Mouse (Mus musculus): ENCODE results near the gene Rpl37a. TPM values are rescaled to one million over a fixed set of nuclear protein-coding genes. Genes with fewer than 3 reads are reported as not detected.

The Rpl37a gene
- polyA plus RNA-seq, 1 experiment from 2014 or later = 1,254 TPM

GRCm38 (mm10) chr1:72715065-72715464, 4.0 kb downstream of the Rpl37a start:
- H3K4me1 ChIP-seq (ENCODE audit: control insufficient read depth, insufficient read depth, low read length) = peaks cover 11% of the 10 kb centered on the region
- no peaks in the 10 kb centered on the region for H3K9me3 ChIP-seq (replicated peaks; ENCODE audit: control insufficient read depth, low read length)
- no peak overlapping the region for H3K27ac ChIP-seq (ENCODE audit: low read depth, low read length)
- WGBS (ENCODE audit: insufficient replicate concordance) = 85% methylated on average over 1 of the region's 1 CpGs
- no peak overlapping the region for H3K4me2 ChIP-seq
- no peak overlapping the region for H3K9ac ChIP-seq (ENCODE audit: low read depth, low read length)
- ATAC-seq (replicated peaks; ENCODE audit: insufficient number of reproducible peaks, low FRiP score, low TSS enrichment) = no peak
- no peak overlapping the region for H3K4me3 ChIP-seq (ENCODE audit: low read depth, low read length)
- H3K36me3 ChIP-seq (ENCODE audit: control insufficient read depth, insufficient read depth, low read length) = peaks cover 15% of the 10 kb centered on the region; the same call in 1 of the 2 replicates
- H3K27me3 ChIP-seq (ENCODE audit: control insufficient read depth, insufficient read depth, low read length) = no peaks in the 10 kb centered on the region

DNA sequence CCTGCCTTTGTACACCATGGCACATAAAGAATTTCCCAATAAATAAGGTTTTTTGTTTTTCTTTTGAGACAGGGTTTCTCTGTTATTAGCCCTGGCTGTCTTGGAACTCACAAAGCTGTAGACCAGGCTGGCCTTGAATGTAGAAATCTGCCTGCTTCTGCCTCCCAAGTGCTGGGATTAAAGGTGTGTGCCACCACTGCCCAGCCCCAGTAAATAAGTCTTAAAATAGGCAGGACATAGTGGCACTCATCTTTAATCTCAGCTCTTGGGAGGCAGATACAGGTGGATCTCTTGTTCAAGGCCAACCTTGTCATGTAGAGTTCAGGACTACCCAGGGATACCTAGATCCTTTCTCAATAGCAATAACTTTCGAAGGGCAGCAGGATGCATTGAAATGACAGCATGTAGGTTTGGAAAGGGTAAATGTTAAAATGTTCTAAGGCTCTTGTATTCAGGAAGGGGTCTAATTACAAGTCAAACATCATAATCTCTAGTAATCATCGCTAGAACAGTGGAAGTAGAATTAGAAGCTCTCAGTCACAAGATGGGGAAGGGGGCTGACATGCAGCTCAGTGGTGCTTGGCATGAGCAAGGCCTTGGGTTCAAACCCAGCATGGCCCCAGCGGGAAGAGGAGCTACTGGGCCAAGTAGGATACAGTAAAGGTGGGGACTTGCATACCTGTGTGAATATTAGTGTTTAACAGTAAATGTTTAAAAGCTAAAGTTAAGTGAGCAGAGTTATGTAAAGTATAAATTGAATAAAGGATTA, 4.7 kb downstream of the Rpl37a start:
- no peak overlapping the region for H3K4me2 ChIP-seq
- H3K4me3 ChIP-seq (ENCODE audit: low read depth, low read length) = no peak overlapping the region
- no peak overlapping the region for H3K27ac ChIP-seq (ENCODE audit: low read depth, low read length)
- WGBS (ENCODE audit: insufficient replicate concordance) = 77% methylated on average over 3 of the region's 3 CpGs
- H3K9ac ChIP-seq (ENCODE audit: low read depth, low read length) = no peak overlapping the region
- H3K4me1 ChIP-seq (ENCODE audit: control insufficient read depth, insufficient read depth, low read length) = peaks cover 11% of the 10 kb centered on the region
- H3K27me3 ChIP-seq (ENCODE audit: control insufficient read depth, insufficient read depth, low read length) = no peaks in the 10 kb centered on the region
- no peaks in the 10 kb centered on the region for H3K9me3 ChIP-seq (replicated peaks; ENCODE audit: control insufficient read depth, low read length)
- peaks cover 15% of the 10 kb centered on the region; the same call in 1 of the 2 replicates for H3K36me3 ChIP-seq (ENCODE audit: control insufficient read depth, insufficient read depth, low read length)
- ATAC-seq (replicated peaks; ENCODE audit: insufficient number of reproducible peaks, low FRiP score, low TSS enrichment) = no peak

- Histone ChIP-seq H3K36me3 (ENCODE audit: control insufficient read depth, insufficient read depth, low read length) (peaks cover 15% of the 10 kb centered on the region; the same call in 1 of the 2 replicates), H3K9me3 (replicated peaks; ENCODE audit: control insufficient read depth, low read length) (no peaks in the 10 kb centered on the region), H3K4me2 (no peak overlapping the region), H3K4me3 (ENCODE audit: low read depth, low read length) (no peak overlapping the region), H3K27me3 (ENCODE audit: control insufficient read depth, insufficient read depth, low read length) (no peaks in the 10 kb centered on the region), H3K9ac (ENCODE audit: low read depth, low read length) (no peak overlapping the region), H3K4me1 (ENCODE audit: control insufficient read depth, insufficient read depth, low read length) (peaks cover 11% of the 10 kb centered on the region), H3K27ac (ENCODE audit: low read depth, low read length) (no peak overlapping the region)
- no peak for ATAC-seq (replicated peaks; ENCODE audit: insufficient number of reproducible peaks, low FRiP score, low TSS enrichment)
- 55% methylated on average over 2 of the region's 2 CpGs for WGBS (ENCODE audit: insufficient replicate concordance)
These were observed 5.3 kb downstream of the Rpl37a start for GRCm38 (mm10) chr1:72716421-72716820.

DNA sequence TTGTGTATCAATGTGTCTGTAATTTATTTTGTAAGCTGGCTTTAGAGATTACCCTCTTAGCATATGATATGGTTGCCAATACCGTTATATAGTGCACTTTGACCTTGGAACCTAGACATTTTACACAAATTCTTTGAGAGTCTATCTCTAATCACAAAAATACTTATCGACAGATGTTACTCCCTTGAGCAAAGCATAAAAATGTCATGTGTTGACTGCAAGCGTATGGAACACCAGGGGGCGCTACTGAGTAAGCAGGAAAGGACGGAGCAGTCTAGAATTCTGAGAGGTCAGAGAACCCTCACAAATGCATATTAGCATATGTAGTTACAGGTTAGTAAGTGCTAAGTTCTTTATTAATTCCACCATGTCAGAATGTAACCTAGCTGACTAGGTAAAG, 5.8 kb downstream of the Rpl37a start:
- H3K9me3 ChIP-seq (replicated peaks; ENCODE audit: control insufficient read depth, low read length) = no peaks in the 10 kb centered on the region
- no peak overlapping the region for H3K4me2 ChIP-seq
- no peak for ATAC-seq (replicated peaks; ENCODE audit: insufficient number of reproducible peaks, low FRiP score, low TSS enrichment)
- H3K27ac ChIP-seq (ENCODE audit: low read depth, low read length) = no peak overlapping the region
- H3K4me3 ChIP-seq (ENCODE audit: low read depth, low read length) = no peak overlapping the region
- H3K9ac ChIP-seq (ENCODE audit: low read depth, low read length) = no peak overlapping the region
- 12% methylated on average over 5 of the region's 5 CpGs for WGBS (ENCODE audit: insufficient replicate concordance)
- peaks cover 15% of the 10 kb centered on the region; the same call in 1 of the 2 replicates for H3K36me3 ChIP-seq (ENCODE audit: control insufficient read depth, insufficient read depth, low read length)
- peaks cover 11% of the 10 kb centered on the region for H3K4me1 ChIP-seq (ENCODE audit: control insufficient read depth, insufficient read depth, low read length)
- H3K27me3 ChIP-seq (ENCODE audit: control insufficient read depth, insufficient read depth, low read length) = no peaks in the 10 kb centered on the region

- Histone ChIP-seq H3K4me1 (ENCODE audit: control insufficient read depth, insufficient read depth, low read length) (peaks cover 8% of the 10 kb centered on the region), H3K4me2 (no peak overlapping the region), H3K4me3 (ENCODE audit: low read depth, low read length) (no peak overlapping the region), H3K27ac (ENCODE audit: low read depth, low read length) (no peak overlapping the region), H3K36me3 (ENCODE audit: control insufficient read depth, insufficient read depth, low read length) (peaks cover 15% of the 10 kb centered on the region; the same call in 1 of the 2 replicates), H3K9me3 (replicated peaks; ENCODE audit: control insufficient read depth, low read length) (no peaks in the 10 kb centered on the region), H3K9ac (ENCODE audit: low read depth, low read length) (no peak overlapping the region), H3K27me3 (ENCODE audit: control insufficient read depth, insufficient read depth, low read length) (no peaks in the 10 kb centered on the region)
- ATAC-seq (replicated peaks; ENCODE audit: insufficient number of reproducible peaks, low FRiP score, low TSS enrichment) = no peak
- 90% methylated on average over 7 of the region's 7 CpGs for WGBS (ENCODE audit: insufficient replicate concordance)
These were observed 6.5 kb downstream of the Rpl37a start for GRCm38 (mm10) chr1:72717540-72717939.

DNA sequence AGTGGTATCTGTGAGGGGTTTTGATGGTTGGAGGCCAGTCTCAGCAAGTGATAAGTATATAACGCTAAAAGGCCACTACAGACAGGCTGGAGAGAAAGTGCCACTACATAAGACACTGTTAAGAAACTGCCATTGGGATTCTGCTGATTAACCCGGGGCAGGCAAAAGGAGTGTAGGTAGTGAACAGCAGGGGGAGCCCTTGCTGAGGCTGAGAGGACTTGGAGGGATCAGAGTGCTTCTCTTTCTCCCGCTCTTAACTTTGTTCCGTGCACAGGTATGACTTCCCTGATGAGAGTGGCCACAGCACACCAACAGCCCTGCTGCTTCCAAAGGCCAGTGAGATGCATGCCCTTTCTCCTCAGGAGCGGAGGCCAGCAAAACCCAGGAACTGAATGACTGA, 7.8 kb downstream of the Rpl37a start:
- H3K4me3 ChIP-seq (ENCODE audit: low read depth, low read length) = no peak overlapping the region
- H3K4me2 ChIP-seq = no peak overlapping the region
- no peak overlapping the region for H3K9ac ChIP-seq (ENCODE audit: low read depth, low read length)
- H3K4me1 ChIP-seq (ENCODE audit: control insufficient read depth, insufficient read depth, low read length) = no peaks in the 10 kb centered on the region
- ATAC-seq (replicated peaks; ENCODE audit: insufficient number of reproducible peaks, low FRiP score, low TSS enrichment) = no peak; the same call in 1 of the 2 replicates
- no peaks in the 10 kb centered on the region for H3K27me3 ChIP-seq (ENCODE audit: control insufficient read depth, insufficient read depth, low read length)
- WGBS (ENCODE audit: insufficient replicate concordance) = 21% methylated on average over 5 of the region's 5 CpGs
- H3K27ac ChIP-seq (ENCODE audit: low read depth, low read length) = no peak overlapping the region
- no peaks in the 10 kb centered on the region for H3K9me3 ChIP-seq (replicated peaks; ENCODE audit: control insufficient read depth, low read length)
- H3K36me3 ChIP-seq (ENCODE audit: control insufficient read depth, insufficient read depth, low read length) = peaks cover 7% of the 10 kb centered on the region; the same call in 1 of the 2 replicates

DNA sequence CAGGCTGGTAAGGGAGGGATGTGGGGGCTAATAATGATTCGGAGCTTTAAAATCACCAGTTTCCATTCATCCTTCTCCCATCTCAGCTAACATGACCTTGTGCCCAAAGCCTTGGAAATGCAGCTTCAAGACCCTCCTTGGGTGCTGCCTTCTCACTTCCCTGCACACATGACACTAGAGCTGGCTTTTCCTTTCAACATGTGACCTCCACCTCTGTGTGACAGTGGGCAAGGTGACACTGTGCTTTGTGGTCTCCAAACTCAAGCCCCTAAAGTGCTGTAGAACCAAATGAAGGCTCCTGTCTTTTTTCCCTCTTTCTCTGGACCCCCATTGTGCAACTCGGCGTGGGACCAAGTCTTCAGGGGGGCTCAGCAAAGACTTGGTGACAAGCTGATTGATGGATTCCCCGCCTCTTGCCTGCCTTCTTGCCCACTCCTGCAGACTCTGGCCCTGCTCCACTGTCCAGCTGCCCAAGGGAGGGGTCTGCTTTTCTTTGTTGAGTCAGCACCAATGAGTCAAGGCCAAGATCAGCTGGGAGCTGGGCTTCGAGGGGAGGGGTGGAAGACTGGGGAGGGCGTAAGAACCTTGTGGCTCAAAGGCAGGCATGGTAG, 9.1 kb downstream of the Rpl37a start:
- H3K36me3 ChIP-seq (ENCODE audit: control insufficient read depth, insufficient read depth, low read length) = no peaks in the 10 kb centered on the region
- H3K9ac ChIP-seq (ENCODE audit: low read depth, low read length) = no peak overlapping the region
- H3K4me3 ChIP-seq (ENCODE audit: low read depth, low read length) = no peak overlapping the region
- no peaks in the 10 kb centered on the region for H3K4me1 ChIP-seq (ENCODE audit: control insufficient read depth, insufficient read depth, low read length)
- no peaks in the 10 kb centered on the region for H3K9me3 ChIP-seq (replicated peaks; ENCODE audit: control insufficient read depth, low read length)
- WGBS (ENCODE audit: insufficient replicate concordance) = 53% methylated on average over 6 of the region's 6 CpGs
- ATAC-seq (replicated peaks; ENCODE audit: insufficient number of reproducible peaks, low FRiP score, low TSS enrichment) = no peak
- no peak overlapping the region for H3K27ac ChIP-seq (ENCODE audit: low read depth, low read length)
- no peak overlapping the region for H3K4me2 ChIP-seq
- no peaks in the 10 kb centered on the region for H3K27me3 ChIP-seq (ENCODE audit: control insufficient read depth, insufficient read depth, low read length)

- 43% methylated on average over 8 of the region's 8 CpGs for WGBS (ENCODE audit: insufficient replicate concordance)
- Histone ChIP-seq H3K9me3 (replicated peaks; ENCODE audit: control insufficient read depth, low read length) (no peaks in the 10 kb centered on the region), H3K4me2 (no peak overlapping the region), H3K36me3 (ENCODE audit: control insufficient read depth, insufficient read depth, low read length) (no peaks in the 10 kb centered on the region), H3K9ac (ENCODE audit: low read depth, low read length) (no peak overlapping the region), H3K27ac (ENCODE audit: low read depth, low read length) (no peak overlapping the region), H3K4me1 (ENCODE audit: control insufficient read depth, insufficient read depth, low read length) (no peaks in the 10 kb centered on the region), H3K27me3 (ENCODE audit: control insufficient read depth, insufficient read depth, low read length) (no peaks in the 10 kb centered on the region), H3K4me3 (ENCODE audit: low read depth, low read length) (no peak overlapping the region)
- no peak for ATAC-seq (replicated peaks; ENCODE audit: insufficient number of reproducible peaks, low FRiP score, low TSS enrichment)
These were observed 11.6 kb downstream of the Rpl37a start for GRCm38 (mm10) chr1:72722646-72723045.

Measured in heart, embryonic 11.5 days (tissue).